Mouse (Mus musculus) left cerebral cortex, adult 11 months (tissue): ENCODE results near the gene Gap43.
"Not testable (repeated sequence)": the region's sequence is repeated elsewhere in the genome, so short reads cannot be mapped to it uniquely, and the experiment has no call there.

Experiments
- DNase-seq: peaks from one replicate; pipeline ENCODE4 v3.0.0; 2022; ENCODE audit warnings: low spot score

Gap43 gene

GRCm38 (mm10) chr16:42294481-42294880 is 46.0 kb downstream of the Gap43 start:
- DNase-seq: no peak

- no peak for DNase-seq
These were observed 46.4 kb downstream of the Gap43 start for GRCm38 (mm10) chr16:42294056-42294455.

GRCm38 (mm10) chr16:42291572-42291971 is 48.9 kb downstream of the Gap43 start:
- no peak for DNase-seq

GRCm38 (mm10) chr16:42284005-42284404 is 56.4 kb downstream of the Gap43 start:
- DNase-seq: no peak

GRCm38 (mm10) chr16:42277713-42278112 is 62.7 kb downstream of the Gap43 start:
- no peak for DNase-seq

GRCm38 (mm10) chr16:42277268-42277667 is 63.2 kb downstream of the Gap43 start:
- DNase-seq: no peak

GRCm38 (mm10) chr16:42276216-42277141 is 64.0 kb downstream of the Gap43 start:
- peak; percentile 71 for DNase-seq

- no peak for DNase-seq
These were observed 64.8 kb downstream of the Gap43 start for GRCm38 (mm10) chr16:42275518-42276215.

- no peak for DNase-seq
These were observed 69.2 kb downstream of the Gap43 start for GRCm38 (mm10) chr16:42271213-42271612.

- DNase-seq: no peak
These were observed 70.9 kb downstream of the Gap43 start for GRCm38 (mm10) chr16:42269587-42269967.

- DNase-seq: peak; percentile 46
These were observed 71.4 kb downstream of the Gap43 start for GRCm38 (mm10) chr16:42268843-42269586.

GRCm38 (mm10) chr16:42265185-42265584 is 75.3 kb downstream of the Gap43 start:
- DNase-seq: no peak

GRCm38 (mm10) chr16:42262935-42263542 is 77.4 kb downstream of the Gap43 start:
- DNase-seq: no peak

GRCm38 (mm10) chr16:42255693-42256092 is 84.8 kb downstream of the Gap43 start:
- DNase-seq: peak; percentile 38

- DNase-seq: no peak
These were observed 85.2 kb downstream of the Gap43 start for GRCm38 (mm10) chr16:42255222-42255621.

GRCm38 (mm10) chr16:42252252-42252651 is 88.2 kb downstream of the Gap43 start:
- DNase-seq: no peak

GRCm38 (mm10) chr16:42244121-42244520 is 96.3 kb downstream of the Gap43 start:
- not testable (repeated sequence) for DNase-seq

GRCm38 (mm10) chr16:42231306-42231705 is 109.1 kb downstream of the Gap43 start:
- no peak for DNase-seq
